Mouse (Mus musculus) hindbrain, postnatal 0 days (tissue): Measurements from ENCODE around the gene Kcnj4. TPM values are rescaled to one million over a fixed set of nuclear protein-coding genes. Genes with fewer than 3 reads are reported as not detected.
A peak's percentile ranks its signal among the peaks of the same experiment; 100 is the strongest.

Experiments
- ATAC-seq: fragments of 200-750 bp; cut with Nextera tagmentation; 2 replicates; pipeline ENCODE4 v1.8.0; 2017; ENCODE audit warnings: mild to moderate bottlenecking, moderate TSS enrichment, moderate library complexity
- DNase-seq: peaks from one replicate; pipeline ENCODE4 v3.0.0-alpha.2; 2015; ENCODE audit warnings: low spot score
- H3K27ac ChIP-seq: fragments of 300-500 bp; sonication (generic); 2 replicates; pipeline ENCODE4 v1.5.1; 2014; ENCODE audit warnings: mild to moderate bottlenecking
- H3K27me3 ChIP-seq: fragments of 300-500 bp; sonication (generic); 2 replicates; pipeline ENCODE4 v1.6.1; 2014; ENCODE audit warnings: low read length, mixed read lengths; ENCODE audit not compliant: insufficient read depth
- H3K36me3 ChIP-seq: fragments of 300-500 bp; sonication (generic); 2 replicates; pipeline ENCODE4 v1.6.1; 2014; ENCODE audit warnings: low read length, mixed read lengths; ENCODE audit not compliant: insufficient read depth
- H3K4me1 ChIP-seq: fragments of 300-500 bp; sonication (generic); 2 replicates; pipeline ENCODE4 v1.6.1; 2014; ENCODE audit warnings: antibody characterized with exemption, low read length, mixed read lengths; ENCODE audit not compliant: insufficient read depth
- H3K4me2 ChIP-seq: fragments of 300-500 bp; sonication (generic); 2 replicates; pipeline ENCODE4 v1.6.1; 2014; ENCODE audit warnings: low read depth, mild to moderate bottlenecking, low read length, moderate library complexity, mixed read lengths
- H3K4me3 ChIP-seq: fragments of 300-500 bp; sonication (generic); 2 replicates; pipeline ENCODE4 v1.5.1; 2014; ENCODE audit warnings: low read length
- H3K9ac ChIP-seq: fragments of 300-500 bp; sonication (generic); replicated peaks from 2 replicates; pipeline ENCODE4 v1.6.1; 2014; ENCODE audit warnings: mild to moderate bottlenecking, low read length, moderate library complexity, mixed read lengths
- H3K9me3 ChIP-seq: fragments of 300-500 bp; sonication (generic); 2 replicates; pipeline ENCODE4 v1.6.1; 2016; ENCODE audit warnings: low read length, mixed read lengths
- CTCF ChIP-seq: IDR thresholded peaks from 2 replicates; pipeline ENCODE4 v1.5.1; 2016; ENCODE audit warnings: antibody characterized with exemption, control low read depth, low read depth
- WGBS: fragments of 180-500 bp; shearing (Covaris S2); extraction: QIAGEN DNeasy Blood & Tissue Kit; methylation state at CpG from one replicate; pipeline ENCODE4 v1.1.7; 2014; 5-methylcytosine and 5-hydroxymethylcytosine counted together
- polyA plus RNA-seq: library from polyadenylated mRNA; unstranded; fragments of >200 nt; fragmentation: Nextera tagmentation; extraction: Ambion mirVana; gene quantifications from 2 replicates; pipeline ENCODE4 v1.2.1, GENCODE M21; 2015
- total RNA-seq: library from RNA; depleted of rRNA; stranded (reverse); fragments of >200 nt; gene quantifications from 2 replicates; pipeline ENCODE4 v1.2.3, GENCODE M21; 2014

Kcnj4 gene
- total and polyA plus RNA-seq, 2 experiments from 2014 or later: 0.94 TPM; not detected in 1

GRCm38 (mm10) chr15:79525979-79526768 lies 21.1 kb upstream of the Kcnj4 start:
- H3K9me3 ChIP-seq: no peaks in the 10 kb centered on the region
- no peak overlapping the region for H3K4me3 ChIP-seq
- peak; percentile 34; the same call in 1 of the 2 replicates for ATAC-seq
- DNase-seq: no peak
- H3K4me2 ChIP-seq: no peak overlapping the region
- no peak for TF ChIP-seq CTCF
- H3K9ac ChIP-seq: no peak overlapping the region
- H3K36me3 ChIP-seq: peaks cover 28% of the 10 kb centered on the region
- no peaks in the 10 kb centered on the region for H3K27me3 ChIP-seq
- no peaks in the 10 kb centered on the region; the same call in 1 of the 2 replicates for H3K4me1 ChIP-seq
- WGBS: 61% methylated on average over 9 of the region's 9 CpGs
- H3K27ac ChIP-seq: no peak overlapping the region

- no peak for DNase-seq
- no peaks in the 10 kb centered on the region; the same call in 1 of the 2 replicates for H3K4me1 ChIP-seq
- ATAC-seq: no peak
- WGBS: 87% methylated on average over 5 of the region's 5 CpGs
- H3K9ac ChIP-seq: no peak overlapping the region
- no peak overlapping the region for H3K27ac ChIP-seq
- no peak for TF ChIP-seq CTCF
- H3K4me3 ChIP-seq: no peak overlapping the region
- H3K36me3 ChIP-seq: peaks cover 22% of the 10 kb centered on the region
- no peaks in the 10 kb centered on the region for H3K27me3 ChIP-seq
- no peaks in the 10 kb centered on the region for H3K9me3 ChIP-seq
- H3K4me2 ChIP-seq: no peak overlapping the region
Measured at GRCm38 (mm10) chr15:79525564-79525963, 20.5 kb upstream of the Kcnj4 start.

- Histone ChIP-seq H3K36me3 (no peaks in the 10 kb centered on the region), H3K4me2 (no peak overlapping the region), H3K27me3 (peaks cover 13% of the 10 kb centered on the region), H3K9me3 (no peaks in the 10 kb centered on the region), H3K9ac (no peak overlapping the region), H3K4me1 (no peaks in the 10 kb centered on the region), H3K27ac (no peak overlapping the region), H3K4me3 (no peak overlapping the region)
- WGBS: 59% methylated on average over 16 of the region's 16 CpGs
- ATAC-seq (no peak), DNase-seq (no peak)
- TF ChIP-seq CTCF: no peak
Measured at GRCm38 (mm10) chr15:79519400-79520220, 14.6 kb upstream of the Kcnj4 start.

- Histone ChIP-seq H3K27me3 (peaks cover 24% of the 10 kb centered on the region), H3K4me1 (no peaks in the 10 kb centered on the region), H3K9ac (no peak overlapping the region), H3K9me3 (no peaks in the 10 kb centered on the region), H3K27ac (no peak overlapping the region), H3K4me2 (no peak overlapping the region), H3K36me3 (no peaks in the 10 kb centered on the region), H3K4me3 (no peak overlapping the region)
- no peak for DNase-seq
- TF ChIP-seq CTCF: no peak
- ATAC-seq: no peak
- WGBS: 87% methylated on average over 3 of the region's 3 CpGs
Measured at GRCm38 (mm10) chr15:79518571-79518970, 13.5 kb upstream of the Kcnj4 start.

- Histone ChIP-seq H3K4me1 (no peaks in the 10 kb centered on the region), H3K4me3 (no peak overlapping the region), H3K36me3 (no peaks in the 10 kb centered on the region), H3K27me3 (peaks cover 30% of the 10 kb centered on the region), H3K27ac (no peak overlapping the region), H3K4me2 (no peak overlapping the region), H3K9me3 (no peaks in the 10 kb centered on the region), H3K9ac (no peak overlapping the region)
- ATAC-seq (no peak), DNase-seq (no peak)
- WGBS: 27% methylated on average over 4 of the region's 4 CpGs
- no peak for TF ChIP-seq CTCF
Measured at GRCm38 (mm10) chr15:79517710-79518109, 12.7 kb upstream of the Kcnj4 start.

GRCm38 (mm10) chr15:79516171-79517096 lies 11.4 kb upstream of the Kcnj4 start, which contains the start of gene Kdelr3:
Gene Kdelr3 (plus strand): TSS chr15:79516411.
- no peaks in the 10 kb centered on the region for H3K36me3 ChIP-seq

More at GRCm38 (mm10) chr15:79516171-79517096, 11.4 kb upstream of the Kcnj4 start, which contains the start of gene Kdelr3:
- Histone ChIP-seq H3K9me3 (no peaks in the 10 kb centered on the region), H3K27me3 (peaks cover 34% of the 10 kb centered on the region), H3K4me3 (peak within 1 kb of the TSS; percentile 41), H3K4me1 (no peaks in the 10 kb centered on the region), H3K9ac (peak within 1 kb of the TSS; percentile 21; the same call in 1 of the 2 replicates), H3K27ac (no peak within 1 kb of the TSS), H3K4me2 (peak within 1 kb of the TSS; percentile 85)
- ATAC-seq (peak; percentile 30), DNase-seq (peak; percentile 62)
- WGBS: under 1% methylated on average over 69 of the region's 71 CpGs
- no peak for TF ChIP-seq CTCF
